Mouse (Mus musculus) ovary, postnatal 10 days (tissue): ENCODE measurements around the gene Hmbs.
A peak's percentile ranks its signal among the peaks of the same experiment; 100 is the strongest.
"Not testable (repeated sequence)": the region's sequence is repeated elsewhere in the genome, so short reads cannot be mapped to it uniquely, and the experiment has no call there.

Experiments used
- DNase-seq: peaks from one replicate; pipeline ENCODE4 v3.0.0; 2022; ENCODE audit warnings: low spot score

Gene Hmbs

DNA sequence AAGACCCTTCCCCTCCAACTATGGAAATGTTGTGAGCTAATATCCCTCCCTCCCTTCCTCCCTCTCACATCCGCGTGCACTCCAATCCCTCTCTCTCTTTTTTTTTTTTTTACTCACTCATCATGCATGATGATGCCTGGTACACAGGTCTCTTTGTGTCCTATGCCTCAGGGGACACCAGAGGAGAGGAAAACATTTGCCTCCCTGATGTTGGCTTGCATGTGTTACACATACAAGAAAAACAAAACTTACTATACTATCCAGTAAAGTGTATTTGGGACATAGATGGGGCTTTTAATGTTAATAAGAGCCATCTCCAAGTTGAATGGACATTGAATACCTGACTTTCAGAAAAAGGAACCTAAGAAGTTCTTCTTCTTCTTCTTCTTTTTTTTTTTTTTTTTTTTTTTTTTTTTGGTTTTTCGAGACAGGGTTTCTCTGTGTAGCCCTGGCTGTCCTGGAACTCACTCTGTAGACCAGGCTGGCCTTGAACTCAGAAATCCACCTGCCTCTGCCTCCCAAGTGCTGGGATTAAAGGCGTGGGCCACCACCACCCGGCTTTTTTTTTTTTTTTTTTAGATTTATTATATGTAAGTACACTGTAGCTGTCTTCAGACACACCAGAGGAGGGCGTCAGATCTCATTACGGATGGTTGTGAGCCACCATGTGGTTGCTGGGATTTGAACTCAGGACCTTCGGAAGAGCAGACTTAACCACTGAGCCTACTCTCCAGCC lies 18.8 kb downstream of the Hmbs start:
- DNase-seq = not testable (repeated sequence)

GRCm38 (mm10) chr9:44324147-44324546 lies 19.9 kb downstream of the Hmbs start:
- DNase-seq = no peak

DNA sequence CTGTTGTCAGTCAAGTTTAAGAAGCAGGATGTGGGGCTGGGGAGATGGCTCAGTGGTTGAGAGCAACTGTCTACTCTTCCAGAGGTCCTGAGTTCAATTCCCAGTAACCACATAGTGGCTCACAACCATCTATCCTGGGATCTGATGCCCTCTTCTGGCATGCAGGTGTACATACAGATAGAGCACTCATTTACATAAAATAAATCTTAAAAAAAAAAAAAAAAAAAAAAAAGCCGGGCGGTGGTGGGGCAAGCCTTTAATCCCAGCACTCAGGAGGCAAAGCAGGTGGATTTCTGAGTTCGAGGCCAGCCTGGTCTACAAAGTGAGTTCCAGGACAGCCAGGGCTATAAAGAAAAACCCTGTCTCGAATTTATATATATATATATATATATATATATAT lies 20.4 kb downstream of the Hmbs start:
- DNase-seq = not testable (repeated sequence)

- DNase-seq = no peak
These were observed 23.3 kb downstream of the Hmbs start for GRCm38 (mm10) chr9:44320799-44321133.

- peak; percentile 59 for DNase-seq
These were observed 23.9 kb downstream of the Hmbs start, which contains the start of gene C2cd2l for GRCm38 (mm10) chr9:44319887-44320798. Gene C2cd2l, minus strand, starts transcription at chr9:44320285.

GRCm38 (mm10) chr9:44319105-44319886 lies 24.7 kb downstream of the Hmbs start:
- no peak for DNase-seq

GRCm38 (mm10) chr9:44318826-44319095 lies 25.3 kb downstream of the Hmbs start:
- no peak for DNase-seq

DNA sequence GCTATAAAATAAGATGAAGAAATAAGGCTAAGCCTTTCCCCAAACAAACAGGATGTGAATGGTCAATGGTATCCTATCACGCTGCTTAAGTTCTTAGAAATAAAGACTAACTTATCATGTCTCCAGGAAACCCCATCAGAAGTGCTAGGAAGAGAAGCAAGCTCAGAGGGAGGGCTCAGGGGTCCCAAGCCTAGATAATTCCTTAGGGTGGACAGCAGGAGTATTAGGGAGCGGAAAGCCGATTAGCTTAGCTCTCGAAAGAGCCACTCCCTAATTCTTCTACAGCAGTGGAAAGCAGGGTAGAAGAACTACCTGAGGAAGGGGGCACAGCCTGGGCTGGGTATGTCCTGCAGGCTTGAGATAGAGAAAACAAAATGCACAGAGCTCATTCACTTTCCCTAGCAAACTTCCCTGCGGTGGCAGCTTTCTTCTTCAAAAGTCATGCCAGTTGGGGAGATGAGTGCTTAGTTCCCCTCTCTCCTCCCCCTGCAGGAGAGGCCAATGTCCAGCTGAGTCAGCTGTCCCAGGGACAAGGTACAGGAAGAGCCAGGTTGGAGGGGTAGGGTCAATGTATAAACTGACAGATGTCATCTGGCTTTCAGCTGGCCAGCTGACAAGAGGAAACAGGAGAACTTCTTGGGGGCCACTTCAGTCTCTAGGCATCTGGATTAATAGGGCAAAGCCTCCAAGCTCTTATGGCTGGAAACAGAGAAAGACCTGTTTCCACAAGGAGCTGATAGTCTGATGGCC lies 25.8 kb downstream of the Hmbs start:
- DNase-seq = no peak

DNA sequence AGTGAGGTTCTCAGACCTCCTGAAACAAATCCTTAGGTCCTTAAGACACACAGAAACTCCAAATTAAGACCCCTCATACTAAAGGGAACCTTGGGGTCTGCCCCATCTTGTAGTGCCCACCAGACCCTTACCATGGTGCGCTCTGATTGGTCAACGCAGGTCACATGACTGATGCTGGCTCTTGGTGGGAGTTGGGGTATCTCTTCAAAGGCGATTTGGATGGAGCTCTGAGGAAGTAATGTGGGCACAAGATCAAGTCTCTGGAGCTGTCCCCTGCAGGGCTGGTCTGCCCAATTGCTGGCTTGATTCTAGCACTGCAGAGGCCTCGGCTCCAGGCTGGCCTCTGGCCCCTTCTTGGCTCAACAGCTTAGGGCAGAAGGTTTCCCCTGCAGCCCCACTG lies 26.6 kb downstream of the Hmbs start:
- no peak for DNase-seq

GRCm38 (mm10) chr9:44314910-44315309 lies 29.1 kb downstream of the Hmbs start:
- no peak for DNase-seq

- DNase-seq = no peak
These were observed 29.8 kb downstream of the Hmbs start for GRCm38 (mm10) chr9:44314257-44314547.

DNA sequence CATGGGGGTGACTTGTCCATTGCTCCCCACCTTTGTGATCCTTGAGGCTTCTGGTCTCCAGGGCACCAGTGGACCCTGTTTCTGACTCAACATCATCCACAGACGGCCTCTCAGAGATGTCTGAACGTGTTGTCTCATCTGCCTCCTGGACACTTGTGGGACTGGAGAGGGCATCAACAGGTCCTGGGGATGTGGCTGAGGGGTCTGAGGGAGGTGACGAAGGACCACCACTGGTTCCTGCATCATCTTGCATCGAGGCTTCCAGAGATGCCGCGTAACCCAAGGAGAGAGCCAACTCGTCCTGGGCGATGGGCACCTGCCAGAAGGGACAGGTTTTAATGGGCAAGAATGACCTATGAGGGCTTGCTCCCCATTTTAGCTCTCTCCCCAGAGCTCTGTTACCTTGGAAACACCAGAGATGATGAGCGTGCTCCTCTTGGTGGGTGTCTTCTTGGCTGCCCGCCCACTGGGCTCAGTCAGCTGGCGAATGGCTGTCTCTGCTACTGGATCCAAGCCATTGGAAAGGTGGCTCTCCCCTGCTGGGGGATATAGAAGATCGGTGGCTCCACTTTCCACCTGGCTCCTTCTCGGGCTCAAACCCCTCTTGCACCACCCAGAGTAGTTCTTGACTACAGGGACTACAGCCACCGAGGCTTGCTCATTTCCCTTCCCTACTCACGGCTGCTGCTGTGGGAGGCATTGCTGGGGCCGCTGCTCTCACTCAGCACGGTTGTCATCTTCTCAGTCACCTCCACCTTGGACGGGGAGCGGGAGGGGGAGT lies 30.4 kb downstream of the Hmbs start:
- no peak for DNase-seq

- DNase-seq = no peak
These were observed 32.6 kb downstream of the Hmbs start for GRCm38 (mm10) chr9:44311136-44312134.

DNA sequence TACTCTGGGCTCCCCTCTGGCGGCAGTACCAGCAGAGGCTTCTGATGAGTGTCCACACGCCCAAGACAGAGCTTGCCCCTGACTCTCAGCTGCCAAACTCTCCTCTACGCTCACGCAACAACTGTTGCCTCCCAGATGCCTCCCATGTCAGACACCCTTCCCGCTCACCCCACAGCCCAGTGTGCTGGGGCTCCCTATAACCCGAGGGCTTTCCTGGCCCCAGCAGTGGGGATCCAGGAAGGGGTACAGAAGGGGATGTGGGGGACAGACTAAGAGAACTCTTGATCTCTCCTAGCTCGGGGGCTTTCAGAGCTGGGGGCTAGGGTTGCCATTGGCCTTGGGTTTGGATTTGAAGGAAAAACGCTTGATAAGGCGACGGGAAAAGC lies 33.3 kb downstream of the Hmbs start:
- no peak for DNase-seq

DNA sequence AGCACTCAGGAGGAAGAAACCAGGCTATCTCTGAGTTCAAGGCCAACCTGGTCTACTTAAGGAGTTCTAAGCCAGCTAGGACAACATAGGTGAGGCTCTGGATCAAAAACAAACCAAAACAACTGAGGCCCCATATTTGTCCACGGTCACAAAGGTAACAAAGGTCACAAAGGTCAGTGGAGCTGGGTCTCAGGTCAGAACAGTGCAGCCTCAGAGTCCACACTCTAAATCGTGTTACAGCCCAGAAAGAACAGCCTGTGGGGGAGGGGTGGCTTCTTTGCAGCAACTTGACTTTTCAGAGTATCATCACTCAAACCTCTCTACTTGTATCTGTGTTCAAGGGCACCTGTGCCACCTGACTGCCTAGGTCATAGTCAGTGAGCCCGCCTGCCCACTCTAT lies 34.3 kb downstream of the Hmbs start:
- DNase-seq = no peak

- no peak for DNase-seq
These were observed 36.8 kb downstream of the Hmbs start for GRCm38 (mm10) chr9:44307248-44307647.

GRCm38 (mm10) chr9:44306532-44306931 lies 37.5 kb downstream of the Hmbs start:
- DNase-seq = no peak

DNA sequence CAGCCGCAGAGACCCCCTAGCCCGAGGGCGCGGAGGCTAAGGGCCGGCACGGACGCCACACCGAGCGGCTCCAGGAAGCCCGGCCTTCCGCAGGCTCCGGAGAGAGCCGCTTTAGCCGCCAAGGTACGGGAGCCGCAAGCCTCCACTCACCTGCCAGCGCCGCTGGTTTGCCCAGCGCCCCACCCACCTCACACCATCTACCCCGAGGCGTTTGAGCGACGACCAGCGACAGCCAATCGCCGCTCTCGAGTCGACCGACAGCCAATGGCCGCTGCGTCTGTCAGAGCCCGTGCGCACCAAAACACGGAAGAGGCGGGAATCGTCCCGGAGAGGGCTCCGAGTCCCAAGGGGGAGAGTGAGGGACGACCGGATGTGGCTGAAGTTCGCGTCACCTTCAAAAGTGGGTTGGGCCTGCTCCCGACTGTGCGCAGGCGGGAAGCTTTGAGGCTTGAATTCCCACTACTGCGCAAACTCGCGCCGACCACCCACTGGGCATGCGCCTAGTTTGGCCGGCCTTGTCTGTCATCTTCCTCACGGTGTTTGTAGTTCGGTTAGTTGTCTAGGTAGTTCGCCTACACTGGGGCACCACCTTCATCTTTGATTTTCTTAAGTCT lies 38.5 kb downstream of the Hmbs start, which contains the start of gene Hinfp:
Gene Hinfp (minus strand): TSS at position 206 of the 614 bp plus-strand sequence.
- peak; percentile 94 for DNase-seq

DNA sequence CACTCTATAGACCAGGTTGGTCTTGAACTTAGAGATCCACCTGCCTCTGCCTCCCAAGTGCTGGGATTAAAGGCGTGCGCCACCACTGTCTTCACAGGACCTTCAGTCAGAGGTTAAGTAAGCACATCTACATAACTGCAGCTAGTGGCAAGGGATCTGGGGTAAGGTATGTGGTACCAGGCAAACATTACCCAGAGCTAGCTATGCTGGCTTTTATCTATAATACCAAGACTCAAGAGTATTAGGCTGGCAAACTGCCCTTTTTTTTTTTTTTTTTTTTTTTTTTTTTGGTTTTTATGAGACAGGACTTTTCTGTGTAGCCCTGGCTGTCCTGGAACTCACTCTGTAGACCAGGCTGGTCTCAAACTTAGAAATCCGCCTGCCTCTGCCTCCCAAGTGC lies 44.0 kb downstream of the Hmbs start:
- not testable (repeated sequence) for DNase-seq

DNA sequence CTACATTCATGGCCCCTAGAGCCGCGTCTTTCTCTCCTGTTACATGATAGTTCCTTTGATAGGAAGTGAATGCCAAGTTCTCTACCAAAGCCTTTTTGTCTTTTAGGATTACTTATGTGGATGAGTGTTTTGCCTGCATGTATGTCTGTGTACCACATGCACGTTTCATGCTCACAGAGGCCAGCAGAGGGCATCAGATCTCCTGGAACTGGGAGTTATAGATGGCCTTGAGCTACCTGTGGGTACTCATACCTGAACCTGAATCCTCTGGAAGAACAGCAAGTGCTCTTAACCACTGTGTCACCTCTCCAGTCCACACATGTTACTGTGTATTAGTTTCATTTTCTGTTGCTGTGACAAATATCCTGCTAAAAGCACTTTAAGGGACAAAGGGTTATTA lies 51.5 kb downstream of the Hmbs start:
- DNase-seq = no peak
